Mouse (Mus musculus) cerebellum, adult 2 months (tissue): ENCODE results near the gene Gm16405. TPM values are rescaled to one million over a fixed set of nuclear protein-coding genes. Genes with fewer than 3 reads are reported as not detected.
"Not testable (repeated sequence)": the region's sequence is repeated elsewhere in the genome, so short reads cannot be mapped to it uniquely, and the experiment has no call there.

Source experiments
- DNase-seq, 2 experiments: peaks; one replicate each; pipeline ENCODE4 v3.0.0; 2021
- H3K27ac ChIP-seq: fragments of 200-500 bp; 2 replicates; pipeline ENCODE4 v1.5.1; 2012; ENCODE audit warnings: low read length, control low read depth, inconsistent platforms; ENCODE audit not compliant: insufficient read depth
- H3K27me3 ChIP-seq: fragments of 200-500 bp; 2 replicates; pipeline ENCODE4 v1.6.1; 2012; ENCODE audit warnings: inconsistent platforms, mild to moderate bottlenecking, low read length, moderate library complexity; ENCODE audit not compliant: control insufficient read depth, insufficient read depth
- H3K4me1 ChIP-seq: fragments of 200-500 bp; 2 replicates; pipeline ENCODE4 v1.6.1; 2011; ENCODE audit warnings: low read length; ENCODE audit not compliant: control insufficient read depth, insufficient read depth
- H3K4me3 ChIP-seq: fragments of 200-500 bp; replicated peaks from 2 replicates; pipeline ENCODE3; 2011; ENCODE audit warnings: mild to moderate bottlenecking, low read depth, low read length, control low read depth; ENCODE audit not compliant: insufficient read depth
- WGBS: fragments of 180-500 bp; shearing (Covaris S2); methylation state at CpG from one replicate; pipeline ENCODE4 v1.1.7; 2018; 5-methylcytosine and 5-hydroxymethylcytosine counted together
- polyA plus RNA-seq: library from polyadenylated mRNA; depleted of rRNA; stranded (reverse); fragments of >200 nt; gene quantifications from 2 replicates; pipeline ENCODE4 v1.2.3, GENCODE M21; 2012; rRNA removed

Gene Gm16405
- not detected in 2 replicates for polyA plus RNA-seq

GRCm38 (mm10) chrX:54530908-54531307, at the start of gene Gm16405:
Gene Gm16405 (plus strand): TSS chrX:54531208.
- H3K4me3 ChIP-seq, H3K4me1 ChIP-seq, H3K27me3 ChIP-seq, H3K27ac ChIP-seq, DNase-seq: not testable (repeated sequence)
- no CpG with 5 or more reads among the region's 7 CpGs for WGBS

Other genes with a start within 250 kb of the Gm16405 start
- not detected in 2 replicates for gene Gm16430, start 91.0 kb downstream of the Gm16405 start, polyA plus RNA-seq